Mouse (Mus musculus): ENCODE data around the gene Slc25a3. TPM values are rescaled to one million over a fixed set of nuclear protein-coding genes. Genes with fewer than 3 reads are reported as not detected.

Slc25a3 gene
- 257 and 307 TPM in 2 replicates for polyA plus RNA-seq (2012; rRNA removed)

DNA sequence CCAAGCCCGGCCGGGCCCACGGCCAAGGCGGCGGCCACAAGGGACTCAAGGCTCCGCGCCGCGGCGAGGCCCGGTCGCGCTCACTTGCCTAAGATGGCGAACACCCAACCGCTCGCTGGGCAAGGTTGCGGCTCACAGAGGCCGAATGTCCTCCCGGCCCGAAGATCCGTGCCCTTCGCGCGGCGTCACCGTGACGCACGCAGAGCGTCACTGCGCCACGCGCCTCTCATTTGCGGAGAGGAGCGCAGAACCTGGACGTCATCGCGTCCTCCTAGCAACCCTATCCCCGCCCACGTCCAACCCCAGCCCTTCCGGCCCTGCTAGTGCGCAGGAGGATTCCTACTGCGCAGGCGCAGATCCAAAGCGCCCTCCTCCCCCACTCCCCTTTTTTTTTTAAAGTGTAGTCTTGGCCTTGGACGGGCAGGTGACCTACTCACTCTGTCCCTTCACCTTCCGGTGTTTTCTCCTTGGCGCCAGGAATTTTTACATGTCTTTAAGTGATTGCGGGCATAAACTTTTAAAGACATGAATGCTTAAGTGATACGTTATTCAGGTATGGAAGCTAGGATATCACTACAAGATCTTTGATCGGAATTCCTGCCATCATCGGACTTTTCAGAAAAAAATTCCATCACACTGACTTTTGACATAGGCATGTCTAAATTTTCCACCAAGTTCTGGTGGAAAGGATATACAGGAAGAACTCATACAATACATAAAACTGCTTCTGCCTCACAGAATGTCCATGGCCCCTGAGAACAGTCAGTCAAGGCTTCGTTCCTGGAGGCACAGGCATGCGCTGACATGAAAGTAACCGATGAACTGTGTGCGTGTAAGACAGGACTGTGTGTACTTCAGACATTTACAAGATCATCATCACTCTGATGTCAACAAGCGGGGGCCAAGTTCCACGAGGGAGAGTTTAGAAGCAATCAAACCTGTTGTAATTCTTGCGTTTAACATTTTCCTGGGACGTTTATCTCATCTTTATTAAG, at the start of gene Slc25a3:
Slc25a3 (minus strand) TSS at position 232 of the 995 bp plus-strand sequence.
- WGBS = 13% methylated on average over 59 of the region's 59 CpGs
- peaks cover 2% of the 10 kb centered on the region; the same call in 1 of the 2 replicates for H3K4me1 ChIP-seq (replicated peaks; ENCODE audit: control insufficient read depth, insufficient read depth, low read length)
- peak; percentile 97 for DNase-seq
- H3K4me3 ChIP-seq (ENCODE audit: control insufficient read depth, insufficient read depth, low read length) = peak within 1 kb of the TSS; percentile 59
- no peaks in the 10 kb centered on the region for H3K27me3 ChIP-seq (ENCODE audit: control insufficient read depth, insufficient read depth, low read length)
- peak within 1 kb of the TSS; percentile 56 for H3K27ac ChIP-seq (ENCODE audit: control insufficient read depth, insufficient read depth, low read length)
- H3K36me3 ChIP-seq (ENCODE audit: control insufficient read depth, insufficient read depth, low read length) = peaks cover 15% of the 10 kb centered on the region
- TF ChIP-seq CTCF (IDR thresholded peaks at IDR 0.05; ENCODE audit: borderline replicate concordance, control insufficient read depth, extremely low read depth, insufficient read depth, low read length, poor library complexity) (0 out of 2 replicates have a peak, but pooled peaks have one; percentile 24), POLR2A (IDR thresholded peaks at IDR 0.05; ENCODE audit: control insufficient read depth, extremely low read depth, insufficient read depth, low read length, poor library complexity) (peak; percentile 99)

- TF ChIP-seq POLR2A (IDR thresholded peaks at IDR 0.05; ENCODE audit: control insufficient read depth, extremely low read depth, insufficient read depth, low read length, poor library complexity) (no peak), CTCF (IDR thresholded peaks at IDR 0.05; ENCODE audit: borderline replicate concordance, control insufficient read depth, extremely low read depth, insufficient read depth, low read length, poor library complexity) (no peak)
- DNase-seq = no peak
- no peak overlapping the region for H3K4me3 ChIP-seq (ENCODE audit: control insufficient read depth, insufficient read depth, low read length)
Observed at GRCm38 (mm10) chr10:91172329-91173100, 48.7 kb upstream of the Slc25a3 start.

GRCm38 (mm10) chr10:91171455-91172328, 47.8 kb upstream of the Slc25a3 start:
- DNase-seq = peak; percentile 95
- peak overlapping the region; percentile 93 for H3K4me3 ChIP-seq (ENCODE audit: control insufficient read depth, insufficient read depth, low read length)
- TF ChIP-seq POLR2A (IDR thresholded peaks at IDR 0.05; ENCODE audit: control insufficient read depth, extremely low read depth, insufficient read depth, low read length, poor library complexity) = peak; percentile 98
- no peak for TF ChIP-seq CTCF (IDR thresholded peaks at IDR 0.05; ENCODE audit: borderline replicate concordance, control insufficient read depth, extremely low read depth, insufficient read depth, low read length, poor library complexity)
- H3K36me3 ChIP-seq (ENCODE audit: control insufficient read depth, insufficient read depth, low read length) = no peaks in the 10 kb centered on the region
- no peaks in the 10 kb centered on the region for H3K27me3 ChIP-seq (ENCODE audit: control insufficient read depth, insufficient read depth, low read length)
- WGBS = under 1% methylated on average over 68 of the region's 68 CpGs
- H3K4me1 ChIP-seq (replicated peaks; ENCODE audit: control insufficient read depth, insufficient read depth, low read length) = peaks cover 12% of the 10 kb centered on the region
- H3K27ac ChIP-seq (ENCODE audit: control insufficient read depth, insufficient read depth, low read length) = peak overlapping the region; percentile 90

More at GRCm38 (mm10) chr10:91172329-91173100, 48.7 kb upstream of the Slc25a3 start:
- no peaks in the 10 kb centered on the region for H3K36me3 ChIP-seq (ENCODE audit: control insufficient read depth, insufficient read depth, low read length)
- H3K27me3 ChIP-seq (ENCODE audit: control insufficient read depth, insufficient read depth, low read length) = no peaks in the 10 kb centered on the region
- no peak overlapping the region; the same call in 1 of the 2 replicates for H3K27ac ChIP-seq (ENCODE audit: control insufficient read depth, insufficient read depth, low read length)
- peaks cover 14% of the 10 kb centered on the region for H3K4me1 ChIP-seq (replicated peaks; ENCODE audit: control insufficient read depth, insufficient read depth, low read length)
- WGBS = 63% methylated on average over 14 of the region's 14 CpGs

- no peak for DNase-seq
- Histone ChIP-seq H3K27me3 (ENCODE audit: control insufficient read depth, insufficient read depth, low read length) (no peaks in the 10 kb centered on the region), H3K36me3 (ENCODE audit: control insufficient read depth, insufficient read depth, low read length) (no peaks in the 10 kb centered on the region), H3K27ac (ENCODE audit: control insufficient read depth, insufficient read depth, low read length) (peak overlapping the region; percentile 59), H3K4me1 (replicated peaks; ENCODE audit: control insufficient read depth, insufficient read depth, low read length) (peaks cover 12% of the 10 kb centered on the region), H3K4me3 (ENCODE audit: control insufficient read depth, insufficient read depth, low read length) (peak overlapping the region; percentile 93)
- under 1% methylated on average over 59 of the region's 59 CpGs for WGBS
- TF ChIP-seq POLR2A (IDR thresholded peaks at IDR 0.05; ENCODE audit: control insufficient read depth, extremely low read depth, insufficient read depth, low read length, poor library complexity) (no peak), CTCF (IDR thresholded peaks at IDR 0.05; ENCODE audit: borderline replicate concordance, control insufficient read depth, extremely low read depth, insufficient read depth, low read length, poor library complexity) (no peak)
Observed at GRCm38 (mm10) chr10:91171041-91171440, 47.2 kb upstream of the Slc25a3 start.

DNA sequence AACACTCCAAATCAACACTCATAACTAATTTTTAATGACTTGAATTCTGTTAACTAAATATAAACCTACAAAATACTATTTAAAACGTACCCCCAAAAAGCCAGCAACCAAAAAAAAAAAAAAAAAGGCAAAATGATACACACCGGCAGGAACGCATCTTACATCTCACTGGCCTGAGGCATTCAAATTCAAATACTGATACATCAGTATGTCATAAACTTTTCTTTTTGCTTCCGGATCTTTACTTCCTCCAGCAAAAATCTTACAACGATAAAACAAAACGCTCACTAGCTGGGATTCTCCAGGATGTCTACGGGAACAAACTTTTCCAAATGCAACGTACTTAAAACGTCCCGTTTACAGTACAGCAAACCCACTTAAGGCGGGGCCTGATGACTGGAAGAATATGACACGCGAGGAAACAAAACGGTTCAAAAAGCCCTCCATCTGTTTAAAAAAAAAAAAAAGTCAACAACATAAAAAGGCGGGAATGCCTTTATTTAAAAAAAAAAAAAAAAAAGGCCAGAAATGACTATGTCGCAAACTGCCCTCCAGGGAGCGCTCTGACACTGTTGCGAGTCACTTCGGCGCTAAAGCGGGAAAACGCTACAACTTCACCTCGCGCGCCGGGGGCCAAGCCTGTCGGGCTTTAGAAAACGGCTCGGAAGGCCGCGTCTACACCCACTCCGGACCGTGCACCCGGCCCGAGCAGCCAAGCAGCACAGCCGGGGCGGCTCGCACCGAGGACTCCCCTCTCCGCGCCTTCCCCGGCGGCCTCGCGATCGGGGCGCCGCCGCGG, 46.5 kb upstream of the Slc25a3 start:
- Histone ChIP-seq H3K4me3 (ENCODE audit: control insufficient read depth, insufficient read depth, low read length) (peak overlapping the region; percentile 93), H3K27me3 (ENCODE audit: control insufficient read depth, insufficient read depth, low read length) (no peaks in the 10 kb centered on the region), H3K4me1 (replicated peaks; ENCODE audit: control insufficient read depth, insufficient read depth, low read length) (peaks cover 12% of the 10 kb centered on the region), H3K27ac (ENCODE audit: control insufficient read depth, insufficient read depth, low read length) (peak overlapping the region; percentile 59), H3K36me3 (ENCODE audit: control insufficient read depth, insufficient read depth, low read length) (peaks cover under 1% of the 10 kb centered on the region; the same call in 1 of the 2 replicates)
- peak; percentile 85 for DNase-seq
- under 1% methylated on average over 50 of the region's 50 CpGs for WGBS
- TF ChIP-seq POLR2A (IDR thresholded peaks at IDR 0.05; ENCODE audit: control insufficient read depth, extremely low read depth, insufficient read depth, low read length, poor library complexity) (no peak), CTCF (IDR thresholded peaks at IDR 0.05; ENCODE audit: borderline replicate concordance, control insufficient read depth, extremely low read depth, insufficient read depth, low read length, poor library complexity) (peak; percentile 70; the same call in 1 of the 2 replicates)

Measured in thymus, adult 2 months (tissue).